Mouse (Mus musculus) liver, postnatal 0 days (tissue): ENCODE measurements around the gene Cd300c.

Experiments used
- CTCF ChIP-seq: sonication (generic); IDR thresholded peaks from 2 replicates; pipeline ENCODE4 v1.5.1; 2016; ENCODE audit warnings: antibody characterized with exemption, low read depth
- EP300 ChIP-seq: IDR thresholded peaks from 2 replicates; pipeline ENCODE4 v1.6.1; 2016; ENCODE audit warnings: antibody characterized with exemption, low read depth, mild to moderate bottlenecking

GRCm38 (mm10) chr11:114907567-114907966 lies 61.4 kb downstream of the Cd300c start:
- TF ChIP-seq CTCF (no peak), EP300 (peak; percentile 65)
